Mouse (Mus musculus): ENCODE measurements around the gene Irf2bpl. TPM values are rescaled to one million over a fixed set of nuclear protein-coding genes. Genes with fewer than 3 reads are reported as not detected.

The Irf2bpl gene
- total RNA-seq, 2 experiments from 2014 or later, result 61.0 to 61.4 TPM

DNA sequence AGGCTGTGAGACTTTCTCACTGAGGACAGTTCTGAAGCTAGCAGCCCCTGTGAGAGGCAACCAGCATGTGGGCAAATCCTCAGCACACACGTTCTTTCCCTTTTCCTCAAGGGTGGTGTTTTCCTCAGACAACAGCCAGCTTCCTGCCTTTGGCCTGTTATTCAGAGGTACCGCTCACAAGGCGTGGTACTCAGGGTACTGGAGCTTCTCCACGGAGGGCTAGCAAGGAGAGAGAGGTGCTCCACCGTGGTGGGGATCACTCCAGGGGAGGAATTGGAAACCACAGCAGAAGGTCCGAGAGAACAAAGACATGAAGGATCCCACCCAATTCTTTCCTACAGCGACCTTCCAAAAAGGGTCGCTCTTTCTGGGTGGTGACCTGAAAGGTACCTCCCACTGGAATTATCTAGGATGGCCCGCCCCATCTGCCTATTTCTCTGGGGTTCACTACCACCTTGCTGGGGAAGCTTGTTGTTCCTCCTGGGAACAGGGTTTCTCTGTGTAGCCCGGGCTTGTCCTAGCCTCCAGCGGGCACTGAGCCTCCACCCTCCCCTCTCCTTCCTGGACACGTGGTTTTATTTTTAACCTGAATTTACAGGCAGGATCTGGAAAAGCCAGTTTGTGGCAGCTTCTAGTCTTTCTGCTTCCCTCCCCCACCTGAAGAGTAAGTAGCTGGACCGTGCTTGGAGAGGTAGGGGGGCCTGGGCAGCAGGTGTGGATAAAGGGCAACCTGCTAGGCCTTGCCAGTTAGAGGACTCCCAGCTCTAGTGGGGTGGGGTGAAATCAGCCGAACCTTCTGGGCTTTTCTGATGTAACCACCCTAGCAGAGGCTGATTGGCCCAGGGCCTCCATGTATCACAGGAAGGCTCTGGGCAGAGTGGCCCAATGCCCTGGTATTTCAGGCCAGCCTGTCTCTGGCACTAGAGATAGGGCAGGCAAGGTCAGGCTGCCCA, 17.1 kb downstream of the Irf2bpl start:
- DNase-seq (ENCODE audit: low spot score in 2 of 2), result no peak

DNA sequence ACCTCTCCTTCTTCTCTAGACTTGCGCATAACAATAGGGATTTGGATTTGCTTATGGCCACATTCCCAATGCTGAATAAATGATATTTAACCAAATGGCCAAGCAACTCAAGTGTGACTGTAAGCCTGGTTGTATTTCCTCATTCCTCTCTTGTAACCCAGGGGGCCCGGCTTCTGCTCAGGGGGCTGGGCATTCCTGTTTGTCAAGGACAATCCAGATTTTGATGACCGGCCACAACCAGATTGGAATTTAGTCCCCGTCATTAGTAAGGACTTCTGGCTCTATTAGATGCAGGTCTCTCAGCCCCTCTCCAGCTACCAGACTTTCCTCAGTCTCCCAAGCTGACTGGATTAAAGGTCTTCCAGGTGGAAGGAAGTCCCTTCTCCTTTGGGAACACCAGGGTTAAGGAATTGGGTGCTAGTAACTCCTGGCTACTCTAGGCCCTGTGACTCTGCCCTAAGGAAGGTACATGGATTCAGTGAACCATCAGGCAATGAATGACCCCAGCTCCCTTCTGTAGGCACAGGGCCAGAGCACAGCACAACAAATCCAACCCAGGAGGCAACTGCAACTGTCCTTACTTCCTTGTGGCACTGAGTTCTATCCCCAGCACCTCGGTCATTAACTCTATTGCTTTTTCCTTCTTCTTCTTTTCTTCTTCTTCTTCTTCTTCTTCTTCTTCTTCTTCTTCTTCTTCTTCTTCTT, 20.1 kb downstream of the Irf2bpl start:
- no peak for DNase-seq (ENCODE audit: low spot score in 2 of 2)

GRCm38 (mm10) chr12:86859924-86860790, 24.4 kb downstream of the Irf2bpl start:
- no peak for DNase-seq (ENCODE audit: low spot score in 2 of 2)

GRCm38 (mm10) chr12:86858983-86859872, 25.4 kb downstream of the Irf2bpl start:
- no peak for DNase-seq (ENCODE audit: low spot score in 2 of 2)

- no peak for DNase-seq (ENCODE audit: low spot score in 2 of 2)
Observed at GRCm38 (mm10) chr12:86858498-86858897, 26.1 kb downstream of the Irf2bpl start.

- no peak for DNase-seq (ENCODE audit: low spot score in 2 of 2)
Observed at GRCm38 (mm10) chr12:86857290-86857689, 27.3 kb downstream of the Irf2bpl start.

GRCm38 (mm10) chr12:86855670-86856069, 28.9 kb downstream of the Irf2bpl start:
- DNase-seq (ENCODE audit: low spot score in 2 of 2), result no peak

GRCm38 (mm10) chr12:86853516-86853915, 31.1 kb downstream of the Irf2bpl start:
- no peak for DNase-seq (ENCODE audit: low spot score in 2 of 2)

- no peak for DNase-seq (ENCODE audit: low spot score in 2 of 2)
Observed at GRCm38 (mm10) chr12:86851313-86851712, 33.3 kb downstream of the Irf2bpl start.

DNA sequence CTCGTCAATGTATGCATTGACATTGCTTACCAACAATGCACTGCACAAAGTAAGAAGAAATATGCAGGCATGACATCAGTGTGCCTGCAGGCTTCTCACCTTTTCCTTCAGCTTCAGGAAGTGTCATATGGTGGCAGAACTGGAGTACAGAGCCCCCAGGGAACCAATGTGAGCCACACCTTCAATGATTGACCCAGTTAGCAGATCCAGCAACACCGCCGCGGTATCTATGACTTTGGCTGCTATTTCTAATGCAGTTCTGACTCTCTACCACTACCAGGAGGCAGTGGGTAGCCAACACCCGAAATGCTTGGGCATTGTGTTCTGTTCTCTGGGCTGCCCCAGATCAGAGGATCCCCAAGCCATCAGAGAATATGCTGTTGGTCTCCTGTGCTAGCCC, 33.9 kb downstream of the Irf2bpl start:
- DNase-seq (ENCODE audit: low spot score in 2 of 2), result no peak

GRCm38 (mm10) chr12:86849945-86850626, 34.5 kb downstream of the Irf2bpl start:
- no peak for DNase-seq (ENCODE audit: low spot score in 2 of 2)

DNA sequence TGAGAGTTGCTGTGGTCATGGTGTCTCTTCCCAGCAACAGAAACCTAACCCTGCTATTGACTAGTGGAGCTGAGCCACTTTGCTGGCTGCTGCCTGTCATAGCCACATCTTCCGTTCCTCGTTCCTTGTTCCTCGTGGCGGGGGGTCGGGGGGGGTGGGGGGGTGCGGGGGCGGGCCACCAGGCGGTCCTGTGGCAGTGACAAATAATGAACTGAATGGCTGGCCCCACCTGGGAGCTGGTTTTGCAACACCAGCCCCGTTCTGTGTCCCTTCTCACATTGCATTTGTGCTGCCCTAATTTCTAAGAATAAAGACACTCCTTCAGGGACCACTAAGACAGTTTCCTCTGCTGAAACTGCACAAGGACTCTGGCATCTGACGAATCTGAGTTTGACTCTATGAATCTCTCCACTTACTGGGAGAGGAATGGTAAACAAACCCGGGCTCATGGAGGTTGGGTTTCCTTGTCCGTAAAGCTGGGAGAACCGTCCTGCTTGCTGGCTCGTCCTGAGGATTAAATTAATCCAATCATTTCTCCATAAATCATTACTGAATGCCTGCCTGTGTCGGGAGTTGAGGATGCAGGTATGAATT, 41.6 kb downstream of the Irf2bpl start:
- DNase-seq (ENCODE audit: low spot score in 2 of 2), result no peak

DNA sequence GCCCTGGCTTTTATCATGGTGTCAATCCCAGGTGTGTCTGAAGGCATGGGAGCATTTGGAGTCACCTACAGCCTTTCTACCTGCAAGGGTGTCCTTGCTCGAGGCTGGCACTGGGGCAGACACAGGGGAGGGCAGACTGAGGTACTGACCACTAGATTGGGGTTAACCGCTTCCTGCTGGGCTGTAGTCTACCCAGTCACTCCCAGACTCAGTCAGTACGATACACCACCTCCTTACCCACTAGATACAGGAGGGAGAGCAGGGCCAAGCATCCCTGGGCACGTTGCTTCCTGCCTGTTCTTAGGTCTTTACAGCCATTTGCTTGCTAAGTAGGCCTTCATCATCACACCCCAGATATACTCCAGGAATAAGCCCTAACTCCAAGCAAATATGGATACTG, 44.1 kb downstream of the Irf2bpl start:
- no peak for DNase-seq (ENCODE audit: low spot score in 2 of 2)

- no peak for DNase-seq (ENCODE audit: low spot score in 2 of 2)
Observed at GRCm38 (mm10) chr12:86838181-86838580, 46.4 kb downstream of the Irf2bpl start.

DNA sequence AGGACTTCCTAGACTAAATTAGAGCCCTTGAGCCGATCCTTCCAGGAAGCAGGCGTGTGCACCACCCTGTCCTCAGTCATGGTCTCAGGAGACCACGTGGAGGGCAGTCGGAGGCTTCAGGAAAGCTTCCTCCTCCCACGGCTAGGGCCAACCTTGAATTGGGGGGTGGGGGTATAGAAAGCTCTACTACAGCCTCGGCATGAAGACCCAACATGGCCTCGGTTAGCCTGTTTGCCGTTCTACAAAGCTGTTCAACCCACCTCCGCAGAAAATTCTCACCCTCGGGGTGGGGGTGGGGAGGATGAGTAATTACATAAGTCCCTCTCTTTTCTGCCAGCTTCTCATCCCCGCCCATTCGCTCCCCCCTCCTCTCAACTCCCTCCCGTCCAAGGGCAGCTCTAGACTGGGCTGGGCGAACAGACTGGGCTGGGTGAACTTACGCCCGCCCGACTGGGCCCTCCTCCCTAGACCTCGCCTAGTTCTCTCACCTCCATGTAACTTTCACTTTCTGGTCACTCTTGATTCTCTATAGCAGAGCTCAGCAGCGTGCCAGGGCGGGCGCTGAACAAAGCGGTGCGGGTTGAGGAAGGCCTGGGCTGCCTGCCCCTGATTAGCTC, 48.1 kb downstream of the Irf2bpl start:
- peak; percentile 83 to 85 for DNase-seq (ENCODE audit: low spot score in 2 of 2)

- DNase-seq (ENCODE audit: low spot score in 2 of 2), result no peak
Observed at GRCm38 (mm10) chr12:86835899-86836298, 48.7 kb downstream of the Irf2bpl start.

- DNase-seq (ENCODE audit: low spot score in 2 of 2), result no peak
Observed at GRCm38 (mm10) chr12:86834416-86834772, 50.2 kb downstream of the Irf2bpl start.

- DNase-seq (ENCODE audit: low spot score in 2 of 2), result peak; percentile 69 to 73
Observed at GRCm38 (mm10) chr12:86833711-86834415, 50.7 kb downstream of the Irf2bpl start.
